Mouse (Mus musculus): ENCODE results near the gene Klhl22. TPM values are rescaled to one million over a fixed set of nuclear protein-coding genes. Genes with fewer than 3 reads are reported as not detected.
A peak's percentile ranks its signal among the peaks of the same experiment; 100 is the strongest.
"Not testable (repeated sequence)": the region's sequence is repeated elsewhere in the genome, so short reads cannot be mapped to it uniquely, and the experiment has no call there.

Gene Klhl22
- polyA plus RNA-seq, 1 experiment from 2014 or later, result 86.0 TPM

DNA sequence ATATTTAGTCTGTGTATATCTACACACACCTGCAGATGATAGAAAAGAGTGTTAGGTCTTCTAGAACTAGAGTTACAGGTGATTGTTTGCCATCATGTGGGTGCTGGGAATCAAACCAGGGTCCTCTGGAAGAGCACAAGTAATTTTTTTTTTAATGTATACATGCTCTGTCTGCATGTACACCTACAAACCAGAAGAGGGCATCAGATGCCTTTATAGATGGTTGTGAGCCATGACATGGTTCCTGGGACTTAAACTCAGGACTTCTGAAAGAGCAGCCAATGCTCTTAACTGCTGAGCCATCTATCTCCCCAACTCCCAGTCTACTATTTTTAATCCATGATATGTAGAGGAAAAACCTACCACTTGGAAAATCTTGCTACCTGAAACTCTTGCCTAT, 29.4 kb upstream of the Klhl22 start:
- no peak for ATAC-seq
- H3K9me3 ChIP-seq (replicated peaks; ENCODE audit: control insufficient read depth, low read length, poor library complexity, severe bottlenecking), result no peaks in the 10 kb centered on the region

DNA sequence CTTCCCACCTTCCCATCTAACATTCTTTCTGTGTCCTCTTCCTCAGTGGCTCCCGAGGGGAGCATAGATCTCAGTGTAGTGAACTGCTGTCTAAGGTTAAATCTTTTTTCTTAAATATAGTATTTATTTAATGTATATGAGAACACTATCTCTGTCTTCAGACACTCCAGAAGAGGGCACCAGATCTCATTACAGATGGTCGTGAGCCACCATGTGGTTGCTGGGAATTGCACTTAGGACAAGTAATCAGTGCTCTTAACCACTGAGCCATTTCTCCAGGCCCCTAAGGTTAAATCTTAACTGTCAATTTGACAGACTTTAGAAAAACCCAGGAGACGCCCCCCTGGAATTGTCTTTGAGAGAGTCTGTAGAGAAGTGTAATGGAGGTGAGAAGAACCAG, 27.4 kb upstream of the Klhl22 start:
- no peaks in the 10 kb centered on the region for H3K4me1 ChIP-seq (ENCODE audit: control insufficient read depth, insufficient read depth, low read length)
- no peak overlapping the region for H3K9ac ChIP-seq (ENCODE audit: low read depth, low read length)
- H3K27me3 ChIP-seq (ENCODE audit: control insufficient read depth, insufficient read depth, low read depth, low read length), result no peaks in the 10 kb centered on the region
- no peak for ATAC-seq
- H3K4me3 ChIP-seq (ENCODE audit: low read depth, low read length), result no peak overlapping the region
- no peaks in the 10 kb centered on the region for H3K9me3 ChIP-seq (replicated peaks; ENCODE audit: control insufficient read depth, low read length, poor library complexity, severe bottlenecking)
- H3K27ac ChIP-seq (ENCODE audit: low read length), result no peak overlapping the region
- H3K36me3 ChIP-seq (ENCODE audit: control insufficient read depth, insufficient read depth, low read length), result no peaks in the 10 kb centered on the region
- 44% methylated on average over 3 of the region's 3 CpGs for WGBS
- no peak overlapping the region for H3K4me2 ChIP-seq (ENCODE audit: low read length)

More for the DNA sequence above, 29.4 kb upstream of the Klhl22 start:
- Histone ChIP-seq H3K36me3 (ENCODE audit: control insufficient read depth, insufficient read depth, low read length) (no peaks in the 10 kb centered on the region), H3K27me3 (ENCODE audit: control insufficient read depth, insufficient read depth, low read depth, low read length) (no peaks in the 10 kb centered on the region), H3K4me2 (ENCODE audit: low read length) (no peak overlapping the region), H3K4me3 (ENCODE audit: low read depth, low read length) (no peak overlapping the region), H3K27ac (ENCODE audit: low read length) (no peak overlapping the region), H3K4me1 (ENCODE audit: control insufficient read depth, insufficient read depth, low read length) (no peaks in the 10 kb centered on the region), H3K9ac (ENCODE audit: low read depth, low read length) (no peak overlapping the region)

DNA sequence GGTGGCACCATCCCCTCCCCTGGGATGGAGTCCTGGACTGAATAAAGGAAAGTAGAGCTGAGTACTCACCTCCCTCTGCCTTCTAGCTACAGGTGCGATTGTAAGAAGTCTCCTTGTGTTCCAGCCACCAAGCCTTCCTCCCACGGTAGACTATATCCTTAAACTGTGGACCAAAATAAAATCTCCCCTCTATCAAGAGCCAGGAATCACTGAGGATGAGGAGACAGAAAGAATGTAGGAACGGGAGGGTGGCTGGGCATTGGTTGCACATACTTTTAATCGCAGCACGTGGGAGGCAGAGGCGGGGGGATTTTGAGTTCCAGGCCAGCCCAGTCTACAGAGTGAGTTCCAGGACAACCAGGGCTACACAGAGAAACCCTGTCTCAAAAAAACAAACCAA, 27.0 kb upstream of the Klhl22 start:
- Histone ChIP-seq H3K9ac (ENCODE audit: low read depth, low read length) (no peak overlapping the region), H3K9me3 (replicated peaks; ENCODE audit: control insufficient read depth, low read length, poor library complexity, severe bottlenecking) (no peaks in the 10 kb centered on the region), H3K4me3 (ENCODE audit: low read depth, low read length) (no peak overlapping the region), H3K4me2 (ENCODE audit: low read length) (no peak overlapping the region), H3K36me3 (ENCODE audit: control insufficient read depth, insufficient read depth, low read length) (no peaks in the 10 kb centered on the region), H3K27ac (ENCODE audit: low read length) (no peak overlapping the region), H3K27me3 (ENCODE audit: control insufficient read depth, insufficient read depth, low read depth, low read length) (no peaks in the 10 kb centered on the region), H3K4me1 (ENCODE audit: control insufficient read depth, insufficient read depth, low read length) (no peaks in the 10 kb centered on the region)
- WGBS, result 81% methylated on average over 6 of the region's 6 CpGs
- no peak for ATAC-seq

DNA sequence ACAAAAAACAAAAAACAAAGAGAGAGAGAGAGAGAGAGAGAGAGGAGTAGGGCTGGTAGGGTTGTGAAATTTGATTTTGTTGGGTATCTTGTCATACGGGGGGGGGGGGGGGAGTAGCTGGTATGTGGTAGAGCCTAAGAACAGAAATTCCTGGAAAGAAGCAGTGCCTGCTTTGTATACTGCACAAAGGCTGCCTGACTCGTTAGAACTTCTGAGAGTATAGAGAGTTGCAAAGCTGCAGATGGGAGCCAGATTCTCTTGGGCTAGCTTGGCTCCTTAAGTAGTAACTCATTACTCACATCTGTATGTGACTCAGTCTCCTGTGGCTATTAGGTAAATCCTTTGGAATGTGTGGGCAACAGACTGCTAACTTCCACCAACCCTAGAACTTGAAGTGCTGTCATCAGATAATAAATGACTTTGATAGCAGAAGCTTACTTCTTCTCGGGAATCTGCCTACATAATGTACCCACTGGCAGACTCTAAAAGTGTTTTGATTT, 26.5 kb upstream of the Klhl22 start, which contains the start of gene Med15:
Gene Med15, minus strand, starts transcription at position 51 of the 500 bp plus-strand sequence.
- no peak within 1 kb of the TSS for H3K27ac ChIP-seq (ENCODE audit: low read length)
- H3K4me2 ChIP-seq (ENCODE audit: low read length), result no peak within 1 kb of the TSS
- 66% methylated on average over 3 of the region's 3 CpGs for WGBS
- H3K27me3 ChIP-seq (ENCODE audit: control insufficient read depth, insufficient read depth, low read depth, low read length), result no peaks in the 10 kb centered on the region
- H3K4me1 ChIP-seq (ENCODE audit: control insufficient read depth, insufficient read depth, low read length), result no peaks in the 10 kb centered on the region
- H3K36me3 ChIP-seq (ENCODE audit: control insufficient read depth, insufficient read depth, low read length), result no peaks in the 10 kb centered on the region
- no peaks in the 10 kb centered on the region for H3K9me3 ChIP-seq (replicated peaks; ENCODE audit: control insufficient read depth, low read length, poor library complexity, severe bottlenecking)
- H3K4me3 ChIP-seq (ENCODE audit: low read depth, low read length), result no peak within 1 kb of the TSS
- ATAC-seq, result no peak
- no peak within 1 kb of the TSS for H3K9ac ChIP-seq (ENCODE audit: low read depth, low read length)

DNA sequence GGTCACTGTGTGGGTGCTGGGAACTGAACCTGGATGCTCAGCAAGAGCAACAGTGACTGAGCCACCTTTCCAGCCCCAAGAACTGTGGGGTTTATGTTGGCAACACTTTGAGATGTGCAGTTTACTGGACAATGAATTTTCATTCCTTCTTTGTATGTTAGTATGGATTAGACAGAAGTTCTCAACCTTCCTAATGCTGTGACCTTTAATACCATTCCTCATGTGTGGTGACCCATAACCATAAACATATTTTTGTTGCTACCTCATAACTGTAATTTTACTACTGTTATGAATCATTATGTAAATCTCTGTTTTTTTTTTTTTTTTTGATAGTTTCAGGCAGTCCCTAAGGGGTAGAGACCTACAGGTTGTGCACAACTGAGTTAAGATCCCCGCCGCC, 25.8 kb upstream of the Klhl22 start:
- WGBS, result 64% methylated on average over 2 of the region's 2 CpGs
- no peak for ATAC-seq
- H3K4me3 ChIP-seq (ENCODE audit: low read depth, low read length), result peak overlapping the region; percentile 15; the same call in 1 of the 2 replicates

DNA sequence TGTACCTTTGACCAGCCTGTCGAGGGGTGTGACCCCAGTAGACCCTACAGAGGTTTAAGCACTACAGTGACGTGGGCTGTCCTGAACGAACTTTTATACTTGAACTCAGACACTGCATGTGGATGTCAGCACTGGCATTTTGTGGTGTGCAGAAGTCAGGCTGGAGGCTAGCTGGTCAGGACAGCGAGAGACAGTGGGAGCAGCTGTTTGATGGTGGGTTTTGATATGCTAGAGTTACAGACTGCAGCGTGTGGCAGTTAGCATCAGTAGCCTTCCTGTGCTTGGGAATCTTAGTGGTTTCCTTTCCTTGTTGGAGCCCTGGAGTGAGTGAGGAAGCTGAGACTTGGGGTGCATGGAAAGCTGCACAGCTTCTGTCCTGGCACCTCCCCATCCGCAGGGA, 24.5 kb upstream of the Klhl22 start:
- H3K4me2 ChIP-seq (ENCODE audit: low read length); H3K27me3 ChIP-seq (ENCODE audit: control insufficient read depth, insufficient read depth, low read depth, low read length); H3K4me3 ChIP-seq (ENCODE audit: low read depth, low read length); H3K9ac ChIP-seq (ENCODE audit: low read depth, low read length); H3K4me1 ChIP-seq (ENCODE audit: control insufficient read depth, insufficient read depth, low read length); H3K9me3 ChIP-seq (replicated peaks; ENCODE audit: control insufficient read depth, low read length, poor library complexity, severe bottlenecking); H3K27ac ChIP-seq (ENCODE audit: low read length); H3K36me3 ChIP-seq (ENCODE audit: control insufficient read depth, insufficient read depth, low read length); ATAC-seq: not testable (repeated sequence)
- WGBS, result 86% methylated on average over 6 of the region's 6 CpGs

More for the DNA sequence above, 25.8 kb upstream of the Klhl22 start:
- H3K9me3 ChIP-seq (replicated peaks; ENCODE audit: control insufficient read depth, low read length, poor library complexity, severe bottlenecking), result no peaks in the 10 kb centered on the region
- no peaks in the 10 kb centered on the region for H3K36me3 ChIP-seq (ENCODE audit: control insufficient read depth, insufficient read depth, low read length)
- H3K9ac ChIP-seq (ENCODE audit: low read depth, low read length), result no peak overlapping the region
- no peak overlapping the region for H3K27ac ChIP-seq (ENCODE audit: low read length)
- no peaks in the 10 kb centered on the region for H3K4me1 ChIP-seq (ENCODE audit: control insufficient read depth, insufficient read depth, low read length)
- H3K27me3 ChIP-seq (ENCODE audit: control insufficient read depth, insufficient read depth, low read depth, low read length), result no peaks in the 10 kb centered on the region
- peak overlapping the region; percentile 39 for H3K4me2 ChIP-seq (ENCODE audit: low read length)

DNA sequence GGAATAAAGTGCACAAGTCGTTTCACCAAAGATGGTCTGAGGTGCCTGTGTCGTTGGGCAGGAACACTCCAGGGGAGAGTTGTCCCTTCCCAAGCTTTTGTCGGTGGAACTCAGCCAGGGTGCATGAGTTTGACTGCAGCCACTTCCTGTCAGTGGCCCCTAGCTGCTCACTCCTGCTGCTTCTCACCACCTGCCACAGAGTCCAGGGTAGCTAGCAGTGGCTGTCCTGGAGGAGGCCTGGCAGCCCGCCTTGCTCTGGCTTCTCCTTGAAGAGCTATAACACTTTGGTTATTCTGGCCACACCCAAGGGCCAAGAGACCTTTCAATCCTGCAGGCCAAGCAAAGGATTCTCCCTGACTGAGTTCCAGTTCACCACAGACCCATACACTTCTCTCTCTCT, 23.3 kb upstream of the Klhl22 start:
- no peak overlapping the region for H3K9ac ChIP-seq (ENCODE audit: low read depth, low read length)
- no peak overlapping the region for H3K27ac ChIP-seq (ENCODE audit: low read length)
- no peaks in the 10 kb centered on the region for H3K4me1 ChIP-seq (ENCODE audit: control insufficient read depth, insufficient read depth, low read length)
- H3K4me3 ChIP-seq (ENCODE audit: low read depth, low read length), result no peak overlapping the region
- H3K36me3 ChIP-seq (ENCODE audit: control insufficient read depth, insufficient read depth, low read length), result no peaks in the 10 kb centered on the region
- no peaks in the 10 kb centered on the region for H3K27me3 ChIP-seq (ENCODE audit: control insufficient read depth, insufficient read depth, low read depth, low read length)
- ATAC-seq, result no peak
- no peaks in the 10 kb centered on the region for H3K9me3 ChIP-seq (replicated peaks; ENCODE audit: control insufficient read depth, low read length, poor library complexity, severe bottlenecking)
- 68% methylated on average over 4 of the region's 4 CpGs for WGBS
- H3K4me2 ChIP-seq (ENCODE audit: low read length), result no peak overlapping the region

DNA sequence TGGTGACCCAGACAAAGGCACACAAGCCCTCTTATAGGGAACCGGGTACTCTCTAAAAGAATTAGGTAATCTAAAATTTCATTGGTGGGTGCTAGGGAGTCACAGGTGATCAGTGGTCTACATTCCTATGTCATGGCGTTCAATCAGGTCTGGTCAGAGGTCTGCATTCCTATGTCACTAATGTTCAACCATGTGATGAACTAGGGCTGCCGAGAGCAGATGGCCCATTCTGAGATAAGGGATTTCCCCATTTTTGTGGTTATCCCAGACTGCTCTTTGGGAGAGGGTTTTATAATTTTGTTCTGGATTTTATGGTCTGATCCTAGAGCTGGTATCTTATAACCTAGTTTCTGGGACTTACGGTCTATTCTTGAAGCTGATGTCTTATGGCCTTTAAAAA, 19.3 kb upstream of the Klhl22 start:
- no peak overlapping the region for H3K4me2 ChIP-seq (ENCODE audit: low read length)
- H3K4me1 ChIP-seq (ENCODE audit: control insufficient read depth, insufficient read depth, low read length), result no peaks in the 10 kb centered on the region
- H3K27ac ChIP-seq (ENCODE audit: low read length), result no peak overlapping the region
- H3K4me3 ChIP-seq (ENCODE audit: low read depth, low read length), result no peak overlapping the region
- whole genome bisulfite sequencing, result 91% methylated on average over 4 of the region's 4 CpGs
- no peak overlapping the region for H3K9ac ChIP-seq (ENCODE audit: low read depth, low read length)
- no peak for ATAC-seq
- H3K9me3 ChIP-seq (replicated peaks; ENCODE audit: control insufficient read depth, low read length, poor library complexity, severe bottlenecking), result no peaks in the 10 kb centered on the region
- H3K27me3 ChIP-seq (ENCODE audit: control insufficient read depth, insufficient read depth, low read depth, low read length), result no peaks in the 10 kb centered on the region
- no peaks in the 10 kb centered on the region for H3K36me3 ChIP-seq (ENCODE audit: control insufficient read depth, insufficient read depth, low read length)

DNA sequence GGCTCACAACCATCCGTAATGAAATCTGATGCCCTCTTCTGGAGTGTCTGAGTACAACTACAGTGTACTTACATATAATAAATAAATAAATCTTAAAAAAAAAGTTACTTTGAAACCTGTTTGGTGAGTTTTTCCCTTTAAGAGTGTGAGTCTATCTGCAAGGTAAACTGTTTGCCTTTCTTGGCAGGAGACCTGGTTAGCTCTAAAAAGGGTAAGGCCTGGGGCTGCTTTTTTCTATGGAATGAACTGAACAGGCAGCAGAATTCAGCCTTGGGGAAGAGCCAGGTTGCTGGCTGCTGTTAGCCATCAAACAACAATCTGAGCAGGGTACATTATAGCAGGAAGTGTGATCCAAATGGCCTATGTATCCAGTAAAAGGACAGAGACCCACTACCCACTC, 16.6 kb upstream of the Klhl22 start:
- Histone ChIP-seq H3K9me3 (replicated peaks; ENCODE audit: control insufficient read depth, low read length, poor library complexity, severe bottlenecking) (peaks cover 4% of the 10 kb centered on the region), H3K27ac (ENCODE audit: low read length) (no peak overlapping the region), H3K4me1 (ENCODE audit: control insufficient read depth, insufficient read depth, low read length) (no peaks in the 10 kb centered on the region), H3K4me2 (ENCODE audit: low read length) (no peak overlapping the region), H3K9ac (ENCODE audit: low read depth, low read length) (no peak overlapping the region), H3K27me3 (ENCODE audit: control insufficient read depth, insufficient read depth, low read depth, low read length) (no peaks in the 10 kb centered on the region), H3K36me3 (ENCODE audit: control insufficient read depth, insufficient read depth, low read length) (no peaks in the 10 kb centered on the region), H3K4me3 (ENCODE audit: low read depth, low read length) (no peak overlapping the region)
- WGBS, result 71% methylated on average over 1 of the region's 1 CpGs
- no peak for ATAC-seq

Data from midbrain, embryonic 16.5 days (tissue).